Mouse (Mus musculus) large intestine, adult 2 months (tissue): ENCODE results near the gene Padi2. TPM values are rescaled to one million over a fixed set of nuclear protein-coding genes. Genes with fewer than 3 reads are reported as not detected.

Source experiments
- DNase-seq: peaks from one replicate; pipeline ENCODE4 v3.0.0-alpha.2; 2012; ENCODE audit warnings: low read depth, low spot score
- WGBS: fragments of 180-500 bp; shearing (Covaris S2); methylation state at CpG from one replicate; pipeline ENCODE4 v1.1.7; 2018; 5-methylcytosine and 5-hydroxymethylcytosine counted together
- polyA plus RNA-seq: library from polyadenylated mRNA; depleted of rRNA; stranded (reverse); fragments of >200 nt; gene quantifications from 2 replicates; pipeline ENCODE4 v1.2.3, GENCODE M21; 2012; rRNA removed

Gene Padi2
- 2.1 and 2.4 TPM in 2 replicates for polyA plus RNA-seq

- WGBS, result 3% methylated on average over 37 of the region's 37 CpGs
- no peak for DNase-seq
Observed at GRCm38 (mm10) chr4:140906076-140906826, at the start of gene Padi2. Gene Padi2 (plus strand): TSS chr4:140906344.

GRCm38 (mm10) chr4:140857041-140857440 is 49.1 kb upstream of the Padi2 start:
- no peak for DNase-seq
- 62% methylated on average over 5 of the region's 5 CpGs for WGBS

DNA sequence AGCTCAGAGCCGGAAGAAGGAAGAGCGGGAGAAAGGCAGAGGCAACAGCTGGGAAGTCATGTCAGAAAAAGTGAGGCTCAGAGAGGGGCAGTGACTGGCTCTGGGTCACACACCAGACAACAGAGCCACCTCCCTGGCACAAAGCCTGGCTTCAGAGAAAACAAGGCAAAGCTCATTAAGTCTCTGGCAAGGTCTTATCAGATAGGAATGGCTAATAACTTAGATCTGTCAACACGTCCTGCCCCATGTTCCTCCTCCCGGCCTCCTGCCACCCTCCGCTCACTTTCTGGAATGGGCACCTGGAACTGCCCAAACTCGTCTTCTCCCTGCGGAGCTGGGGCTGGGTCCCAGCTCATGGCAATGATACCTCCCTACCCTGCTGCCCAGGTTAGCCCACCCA is 48.3 kb upstream of the Padi2 start:
- 36% methylated on average over 7 of the region's 7 CpGs for WGBS
- DNase-seq, result no peak

- no peak for DNase-seq
- WGBS, result 65% methylated on average over 11 of the region's 11 CpGs
Observed at GRCm38 (mm10) chr4:140859291-140859690, 46.9 kb upstream of the Padi2 start.

DNA sequence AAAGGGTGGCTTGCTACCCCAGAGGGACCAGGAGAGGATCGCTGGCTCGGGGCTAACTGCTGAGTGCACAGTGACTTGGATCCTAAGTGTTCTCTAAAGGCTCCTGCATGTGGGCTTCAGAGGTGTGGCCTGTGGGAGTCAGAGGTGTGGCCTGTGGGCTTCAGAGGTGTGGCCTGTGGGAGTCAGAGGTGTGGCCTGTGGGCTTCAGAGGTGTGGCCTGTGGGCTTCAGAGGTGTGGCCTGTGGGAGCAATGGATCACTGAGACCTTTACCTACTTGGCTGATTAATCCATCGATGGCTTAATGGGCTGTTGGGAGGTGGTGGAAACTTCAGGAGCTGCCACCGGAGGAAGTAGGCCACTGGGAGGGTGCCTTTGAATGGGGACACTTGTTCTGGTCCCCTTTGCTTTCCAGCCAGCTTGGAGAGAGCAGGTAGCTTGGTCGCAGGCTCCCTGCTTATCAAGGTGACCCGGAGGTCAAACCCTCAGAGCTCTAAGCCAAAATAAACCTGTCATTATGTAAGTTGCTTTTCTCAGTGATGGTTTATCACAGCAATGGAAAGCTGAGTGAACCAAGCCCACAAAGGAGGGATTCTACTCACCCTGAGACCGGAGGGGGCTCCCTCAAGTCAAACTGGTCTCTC is 45.9 kb upstream of the Padi2 start:
- 40% methylated on average over 7 of the region's 7 CpGs for WGBS
- no peak for DNase-seq

DNA sequence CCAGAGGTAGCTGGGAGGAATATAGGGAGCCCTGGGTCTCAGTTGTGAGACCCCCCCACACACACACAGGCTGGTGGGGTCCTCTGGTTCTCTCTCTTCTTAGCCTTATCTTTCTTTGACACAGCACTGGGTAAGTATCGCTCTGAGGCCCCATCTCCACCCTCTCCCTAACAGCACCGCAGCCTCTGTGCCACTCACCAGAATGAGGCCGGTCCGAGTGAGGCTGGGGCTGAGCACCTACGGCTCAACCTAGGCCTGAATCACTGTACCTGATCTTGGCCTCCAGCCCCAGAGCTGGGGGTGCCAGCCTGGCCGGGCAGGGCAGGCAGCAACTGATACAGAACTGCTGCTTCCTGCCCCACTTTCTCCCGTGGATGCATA is 45.4 kb upstream of the Padi2 start:
- 79% methylated on average over 7 of the region's 7 CpGs for WGBS

DNA sequence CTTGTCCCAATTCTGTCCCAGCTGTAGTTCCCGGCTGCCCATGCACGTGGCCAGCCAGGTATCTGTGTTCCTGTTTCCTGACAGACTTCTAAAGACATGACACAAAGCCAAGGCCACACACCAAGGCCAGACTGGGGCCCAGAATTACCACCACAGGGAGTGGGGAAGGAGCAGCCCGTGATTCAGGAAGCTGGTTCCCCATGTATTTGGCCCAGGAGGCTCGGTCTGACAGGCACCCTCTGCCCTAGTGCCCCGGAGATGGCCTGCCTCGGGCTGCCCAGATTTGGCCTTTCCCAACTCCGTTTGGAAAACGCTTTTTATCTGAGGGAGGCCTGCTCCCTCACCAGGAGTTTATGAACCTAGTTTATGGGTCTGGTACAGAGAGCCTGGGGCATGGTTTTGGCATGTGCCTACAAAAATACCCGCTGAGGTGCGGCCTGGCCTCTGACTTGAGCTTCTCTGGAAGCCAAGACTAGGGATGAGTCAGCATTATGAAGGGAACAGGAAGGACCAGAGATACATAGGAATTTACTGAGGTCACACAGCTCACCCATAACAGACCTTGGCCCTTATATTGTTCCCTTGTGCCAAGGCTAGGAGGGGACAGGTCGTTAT is 44.0 kb upstream of the Padi2 start:
- WGBS, result 22% methylated on average over 11 of the region's 11 CpGs
- DNase-seq, result no peak

More for the DNA sequence above, 45.4 kb upstream of the Padi2 start:
- no peak for DNase-seq

DNA sequence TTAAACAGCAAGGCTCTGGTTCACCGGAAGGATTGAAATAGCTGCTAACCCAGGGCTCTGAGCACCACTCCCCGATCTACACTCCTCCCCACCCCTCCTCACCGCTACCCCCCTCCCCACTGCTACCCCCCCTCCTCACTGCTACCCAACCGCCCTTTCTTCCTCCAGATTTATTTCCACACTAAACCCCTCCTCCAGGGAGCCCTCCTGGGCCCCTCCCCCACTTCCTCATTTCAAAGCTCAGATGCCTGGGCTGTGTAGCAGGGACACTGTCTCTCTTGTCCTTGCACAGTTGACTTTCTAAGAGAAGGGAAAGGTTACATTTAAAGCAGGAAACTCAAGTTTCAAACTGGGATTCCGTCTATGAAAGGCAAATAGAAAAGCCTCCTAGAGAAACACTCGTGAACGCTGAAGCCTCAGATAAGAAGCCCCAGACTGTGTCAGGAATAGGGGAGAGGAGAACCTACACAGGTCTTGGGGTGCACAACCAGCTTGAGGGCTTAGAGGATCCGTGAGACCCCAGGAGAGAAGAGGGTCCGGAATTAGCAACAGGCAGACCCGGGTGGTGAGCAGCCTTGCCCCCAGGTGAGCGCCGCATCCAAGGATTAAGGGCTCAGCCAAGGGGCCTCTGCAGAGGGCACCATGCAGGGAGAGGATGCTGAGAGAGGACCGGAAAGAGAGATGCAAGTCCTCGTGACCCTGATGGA is 37.5 kb upstream of the Padi2 start:
- 18% methylated on average over 14 of the region's 14 CpGs for WGBS
- no peak for DNase-seq

- 88% methylated on average over 8 of the region's 8 CpGs for WGBS
- DNase-seq, result no peak
Observed at GRCm38 (mm10) chr4:140869945-140870344, 36.2 kb upstream of the Padi2 start.

DNA sequence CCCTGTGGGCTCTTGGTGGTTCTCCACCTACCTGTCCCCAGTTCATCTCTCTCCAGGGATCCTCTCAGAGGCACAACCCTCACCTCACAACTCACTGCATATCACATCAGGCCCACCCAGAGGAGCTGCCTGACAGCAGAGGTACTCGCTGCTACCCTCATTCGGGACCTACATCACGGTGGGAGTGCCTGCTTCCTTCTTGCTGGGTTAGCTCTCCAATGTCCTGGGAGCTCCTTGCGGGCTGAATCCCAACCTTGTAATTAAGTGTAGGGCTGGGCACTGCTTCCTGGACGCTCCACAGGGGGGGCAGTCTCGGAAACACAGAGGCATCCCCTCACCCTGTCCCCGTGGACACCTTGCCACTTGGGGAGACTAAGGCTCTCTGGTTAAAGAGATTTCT is 35.3 kb upstream of the Padi2 start:
- DNase-seq, result no peak
- 80% methylated on average over 7 of the region's 7 CpGs for WGBS

DNA sequence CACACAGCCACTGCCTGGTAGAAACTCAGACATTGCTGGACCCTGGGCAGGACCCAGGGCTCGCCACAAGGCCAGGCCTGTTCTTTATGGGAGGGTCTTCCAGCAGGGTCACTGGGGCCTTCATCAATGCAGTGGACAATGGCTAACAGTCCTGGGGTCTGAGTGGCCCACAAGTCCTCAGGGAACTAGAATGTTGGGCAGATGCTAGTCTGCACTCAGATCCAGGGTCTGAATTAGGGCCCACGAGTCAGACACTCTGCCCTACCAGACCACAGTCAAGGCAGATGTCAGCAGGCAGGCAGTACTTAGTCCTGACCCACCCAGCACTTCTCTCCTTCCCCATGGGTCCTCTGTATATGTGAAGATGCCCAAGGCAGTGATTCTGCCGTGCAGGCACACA is 34.8 kb upstream of the Padi2 start:
- DNase-seq, result no peak
- WGBS, result 82% methylated on average over 3 of the region's 3 CpGs

- 67% methylated on average over 8 of the region's 8 CpGs for WGBS
Observed at GRCm38 (mm10) chr4:140871851-140872685, 34.1 kb upstream of the Padi2 start.

DNA sequence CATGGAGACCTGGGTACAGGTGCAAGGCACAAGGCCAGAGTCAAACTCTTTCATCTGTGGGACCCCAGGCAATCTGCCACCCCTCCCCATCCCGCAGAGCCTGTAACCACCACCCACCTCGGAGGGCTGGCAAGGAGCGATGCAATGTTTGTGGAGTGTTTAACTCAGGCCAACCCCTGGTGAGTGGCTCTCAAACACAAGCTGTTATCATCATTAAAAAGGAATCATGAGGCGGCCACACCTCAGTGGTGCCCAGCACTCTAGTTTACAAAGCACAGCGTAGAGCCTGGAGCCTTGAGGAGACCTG is 33.5 kb upstream of the Padi2 start:
- DNase-seq, result no peak
- 53% methylated on average over 5 of the region's 5 CpGs for WGBS

More at GRCm38 (mm10) chr4:140871851-140872685, 34.1 kb upstream of the Padi2 start:
- DNase-seq, result no peak

DNA sequence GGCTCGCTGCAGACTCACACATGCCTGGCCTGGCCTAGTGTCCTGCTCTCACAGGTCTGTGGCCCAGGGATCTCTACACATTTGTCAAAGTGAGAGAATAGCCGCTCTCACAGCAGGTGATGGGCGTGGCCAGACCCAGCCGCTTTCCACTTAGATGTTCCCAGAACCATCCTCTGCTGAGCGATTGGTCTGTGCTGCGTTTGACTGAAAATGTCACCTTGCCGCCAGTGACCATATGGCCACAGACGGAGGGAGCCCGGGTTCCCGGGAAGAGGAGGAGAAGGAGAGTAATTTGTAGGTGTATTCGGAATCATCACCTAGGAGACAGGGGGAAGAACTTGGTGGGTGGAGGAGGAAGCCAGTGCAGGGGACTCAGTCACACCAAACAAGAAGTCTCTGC is 33.1 kb upstream of the Padi2 start:
- WGBS, result 46% methylated on average over 11 of the region's 11 CpGs
- no peak for DNase-seq

DNA sequence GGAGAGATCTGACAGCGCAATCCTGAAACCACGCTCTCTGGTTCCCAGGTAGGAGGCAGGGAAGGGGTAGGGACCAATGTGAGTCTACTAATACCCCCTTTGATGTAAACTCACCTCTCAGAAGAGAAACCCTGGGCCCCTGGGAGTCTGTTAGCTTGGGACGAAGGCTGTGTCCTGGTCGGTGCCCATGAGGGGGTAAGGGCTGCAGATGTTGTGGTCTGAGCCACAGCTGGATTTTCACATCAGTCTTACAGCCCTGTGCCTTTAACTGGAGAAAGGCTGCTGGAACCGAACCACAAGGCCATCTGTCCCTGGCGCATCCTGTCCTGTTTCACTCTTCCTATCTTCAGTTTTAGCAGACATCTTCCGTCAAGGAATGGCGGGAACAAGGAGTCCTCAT is 30.0 kb upstream of the Padi2 start:
- no peak for DNase-seq
- 78% methylated on average over 8 of the region's 8 CpGs for WGBS

DNA sequence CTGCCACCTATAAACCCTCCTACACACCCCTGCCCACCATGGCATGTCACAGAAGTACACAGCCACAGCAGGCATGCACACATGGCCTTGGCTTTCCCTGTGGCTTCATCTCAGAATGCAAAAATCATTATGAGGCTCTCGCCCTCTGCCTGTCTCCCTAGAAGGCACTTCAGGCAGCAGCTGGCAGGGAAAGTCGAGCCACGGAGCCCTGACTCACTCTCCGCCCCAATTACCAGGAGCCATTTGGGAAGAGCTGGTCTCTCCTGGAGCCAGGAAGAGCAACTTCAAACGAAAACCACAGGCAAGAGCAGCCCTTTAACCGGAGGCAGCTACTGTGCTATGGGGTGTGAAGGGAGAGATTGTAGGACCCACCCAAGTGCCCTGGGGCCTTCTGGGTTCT is 29.5 kb upstream of the Padi2 start:
- no peak for DNase-seq
- WGBS, result 40% methylated on average over 6 of the region's 6 CpGs

DNA sequence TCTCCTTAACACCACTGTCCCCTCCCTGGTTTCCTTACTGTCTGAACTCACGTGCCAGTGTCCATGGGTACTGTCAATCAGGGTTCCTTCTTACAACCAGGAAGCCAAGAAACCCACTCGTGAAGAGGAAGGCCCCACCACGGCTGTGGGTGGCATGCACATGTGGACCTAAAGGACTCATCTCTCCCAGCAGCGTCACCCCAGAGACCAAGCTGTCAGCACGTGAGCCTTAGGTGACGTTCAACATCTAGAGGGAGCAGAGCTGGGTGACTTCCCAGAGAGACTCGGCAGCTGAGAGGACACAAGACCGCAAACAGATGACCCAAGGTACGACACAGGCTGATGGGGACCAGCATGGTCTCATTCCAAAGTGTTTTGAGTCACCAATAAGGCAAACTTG is 28.7 kb upstream of the Padi2 start:
- WGBS, result 74% methylated on average over 9 of the region's 9 CpGs
- no peak for DNase-seq

DNA sequence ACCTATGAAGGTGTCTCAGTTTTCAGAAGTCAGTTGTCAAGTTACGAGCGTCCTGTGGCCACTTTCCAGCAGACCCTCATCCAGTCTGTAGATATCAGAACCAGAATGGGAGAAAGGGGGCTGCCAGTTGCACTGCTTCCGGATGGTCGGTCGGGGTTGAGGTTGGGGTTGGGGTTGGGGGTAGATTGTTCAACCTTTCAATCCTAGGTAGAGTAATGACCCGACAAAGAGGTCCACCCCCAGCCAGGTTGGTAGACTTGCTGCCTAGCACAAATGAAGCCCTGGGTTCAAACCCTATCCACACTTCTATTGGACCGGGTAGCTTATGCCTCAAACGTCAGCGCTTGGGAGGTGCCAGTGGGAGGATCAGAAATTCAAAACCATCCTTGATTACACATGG is 27.5 kb upstream of the Padi2 start:
- 92% methylated on average over 9 of the region's 9 CpGs for WGBS
- no peak for DNase-seq

GRCm38 (mm10) chr4:140879116-140879515 is 27.0 kb upstream of the Padi2 start:
- 93% methylated on average over 6 of the region's 6 CpGs for WGBS
- no peak for DNase-seq

GRCm38 (mm10) chr4:140879739-140880138 is 26.4 kb upstream of the Padi2 start:
- no peak for DNase-seq
- WGBS, result 25% methylated on average over 4 of the region's 4 CpGs
